Mouse (Mus musculus) ovary, adult 18-20 months (tissue): ENCODE data around the gene Il20.
A peak's percentile ranks its signal among the peaks of the same experiment; 100 is the strongest.

ENCODE experiments used
- DNase-seq: peaks from one replicate; pipeline ENCODE4 v3.0.0; 2022; ENCODE audit warnings: low spot score, mixed read lengths

Il20 gene

GRCm38 (mm10) chr1:130911401-130912010 is at the start of gene Il20:
Gene Il20, minus strand, starts transcription at chr1:130911451.
- no peak for DNase-seq

DNA sequence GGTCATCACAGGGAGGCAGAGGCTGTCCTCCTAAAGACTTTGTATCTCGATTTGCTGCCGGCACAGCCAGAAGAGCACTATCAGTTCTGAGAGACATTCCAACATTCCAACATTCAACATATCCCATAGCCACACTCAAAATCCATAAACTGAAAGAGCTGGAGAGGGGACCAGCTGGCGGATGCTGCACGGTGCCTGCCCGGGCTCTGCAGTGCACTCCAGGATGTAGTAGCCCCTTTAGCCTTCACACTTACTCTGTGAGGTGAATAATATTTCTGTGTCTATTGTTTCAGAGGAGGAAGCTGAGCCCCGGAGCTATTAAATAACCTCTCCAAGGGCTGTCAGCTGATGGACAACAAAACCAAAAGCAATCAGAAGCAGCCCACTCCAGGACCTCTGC is 35.7 kb upstream of the Il20 start:
- no peak for DNase-seq

DNA sequence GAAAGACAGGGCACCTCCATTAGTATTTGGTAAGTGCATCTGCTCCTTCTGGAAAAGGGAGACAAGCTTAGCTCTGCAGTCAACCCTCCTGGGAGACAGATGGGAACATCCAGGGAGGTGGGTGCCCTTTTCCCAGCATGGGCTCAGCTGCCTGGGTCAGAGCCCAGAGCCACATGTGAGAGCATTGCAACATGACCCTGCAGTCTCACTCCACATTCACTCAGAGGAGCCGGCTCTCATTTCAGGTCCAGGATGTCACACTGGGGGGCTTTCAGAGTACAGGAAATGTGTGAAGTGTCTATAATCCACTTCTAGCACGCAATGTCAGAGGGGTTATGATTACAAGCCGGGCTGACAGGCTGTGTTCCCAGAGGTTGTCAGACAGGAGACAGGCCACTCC is 30.6 kb upstream of the Il20 start:
- DNase-seq, result no peak

- no peak for DNase-seq
Observed at GRCm38 (mm10) chr1:130940065-130940687, 28.9 kb upstream of the Il20 start, which contains the start of gene Il19. Gene Il19, minus strand, starts transcription at chr1:130940115.

DNA sequence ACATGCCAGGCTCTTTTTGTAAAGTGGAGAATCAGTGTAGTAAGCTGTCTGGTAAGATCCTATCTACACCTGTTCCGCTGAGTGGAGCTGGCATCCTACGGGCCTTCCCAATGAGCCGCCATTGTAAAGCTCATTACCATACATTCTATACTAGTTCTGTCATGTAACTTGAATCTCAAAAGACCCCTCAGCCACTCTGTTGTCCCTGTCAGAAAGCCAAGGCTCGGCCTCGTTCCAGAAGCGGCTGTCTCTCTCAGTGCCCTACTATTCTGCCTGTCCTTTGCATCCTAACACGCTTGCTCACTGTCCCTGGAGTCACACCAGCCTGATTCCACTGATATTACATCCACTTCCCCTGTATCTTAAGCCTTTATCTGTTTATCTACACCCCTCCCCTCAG is 26.9 kb upstream of the Il20 start:
- DNase-seq, result no peak

DNA sequence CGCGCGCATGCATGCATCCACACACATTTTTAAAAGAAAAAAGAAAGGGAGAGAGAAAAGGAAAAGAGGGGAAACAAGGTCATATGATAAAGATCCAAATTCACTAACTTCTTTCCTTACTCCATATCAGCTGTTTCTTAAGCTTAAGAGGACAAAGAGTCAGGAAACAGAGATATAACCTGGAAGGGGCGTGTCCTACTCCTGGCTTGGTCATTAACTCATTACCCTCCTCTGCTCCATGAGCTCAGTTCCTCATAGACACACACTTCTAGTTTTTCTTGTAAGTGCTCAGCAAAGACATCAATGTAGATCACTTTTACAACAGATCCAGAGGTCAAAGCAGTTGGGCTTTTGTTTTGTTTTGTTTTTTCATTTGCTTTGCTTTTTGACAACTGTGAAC is 25.9 kb upstream of the Il20 start:
- DNase-seq, result no peak

DNA sequence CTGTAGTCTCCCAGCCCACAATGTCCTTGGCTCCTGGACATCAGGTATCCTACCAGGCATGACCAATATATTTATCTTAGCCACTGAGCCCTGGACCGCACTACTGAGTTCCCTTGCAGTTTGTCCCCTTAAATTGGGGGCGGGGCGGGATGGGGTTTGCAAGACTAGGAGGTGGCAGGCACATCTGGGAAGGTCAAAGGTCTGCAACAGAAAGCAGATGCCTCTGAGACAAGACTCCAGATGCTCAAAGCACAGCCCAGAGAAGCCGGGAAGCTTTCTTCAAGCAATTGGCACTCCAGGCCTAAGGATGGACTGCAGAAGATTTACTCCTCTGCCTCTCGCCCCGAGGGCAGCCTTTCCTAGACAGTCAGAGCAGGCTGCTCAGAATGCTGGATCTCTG is 25.1 kb upstream of the Il20 start:
- DNase-seq, result no peak

- DNase-seq, result no peak
Observed at GRCm38 (mm10) chr1:130926484-130926883, 15.2 kb upstream of the Il20 start.

DNA sequence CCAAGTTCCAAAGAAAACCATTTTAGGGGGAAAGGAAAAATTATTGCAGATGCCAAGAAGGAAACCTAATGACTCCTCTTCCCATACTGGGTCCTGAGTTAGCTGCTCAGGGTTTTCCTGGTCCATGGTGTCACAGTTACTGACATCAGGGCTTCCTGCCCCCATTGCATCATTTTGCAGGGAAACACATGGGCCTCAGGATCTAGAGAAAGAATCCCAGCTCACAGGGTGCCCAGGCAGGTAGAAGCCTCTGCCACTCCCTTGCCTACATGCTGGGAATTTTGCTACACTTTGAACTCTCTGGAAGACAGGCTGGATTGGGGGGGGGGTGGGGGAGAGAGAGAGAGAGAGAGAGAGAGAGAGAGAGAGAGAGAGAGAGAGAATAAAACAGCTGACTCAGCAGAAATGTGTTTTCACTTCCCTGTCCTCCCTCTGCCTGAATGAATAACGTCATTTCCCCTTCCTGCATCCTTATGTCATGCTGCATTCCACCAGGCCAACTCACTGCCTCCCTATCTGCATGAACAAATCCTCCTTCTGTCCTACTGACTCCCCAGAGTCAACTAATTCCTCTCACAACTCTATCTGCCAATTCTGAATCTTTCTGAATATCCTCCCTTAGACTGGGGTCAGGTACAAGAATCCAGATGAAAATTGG is 7.2 kb upstream of the Il20 start:
- no peak for DNase-seq

DNA sequence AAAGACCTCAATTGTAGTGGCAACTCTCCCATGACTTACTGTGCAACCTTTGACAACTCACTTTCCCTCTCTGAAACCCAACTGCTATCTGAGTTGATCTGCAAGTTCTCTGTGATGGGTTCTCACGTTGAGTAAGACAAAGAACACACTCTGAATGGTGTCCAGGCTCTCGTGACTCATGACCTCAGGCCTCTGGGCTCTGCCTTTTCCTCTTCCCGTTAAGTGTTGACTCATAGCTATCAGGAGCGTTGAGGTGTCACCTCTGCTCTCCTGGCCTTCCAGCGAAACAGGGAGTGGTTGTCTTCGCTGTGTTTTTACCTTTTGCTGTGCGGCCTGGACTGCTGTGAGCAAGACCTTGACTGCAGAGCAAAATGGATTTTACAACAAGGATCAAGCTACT is 8.7 kb downstream of the Il20 start:
- DNase-seq, result no peak

- DNase-seq, result no peak
Observed at GRCm38 (mm10) chr1:130894468-130894867, 16.8 kb downstream of the Il20 start.

DNA sequence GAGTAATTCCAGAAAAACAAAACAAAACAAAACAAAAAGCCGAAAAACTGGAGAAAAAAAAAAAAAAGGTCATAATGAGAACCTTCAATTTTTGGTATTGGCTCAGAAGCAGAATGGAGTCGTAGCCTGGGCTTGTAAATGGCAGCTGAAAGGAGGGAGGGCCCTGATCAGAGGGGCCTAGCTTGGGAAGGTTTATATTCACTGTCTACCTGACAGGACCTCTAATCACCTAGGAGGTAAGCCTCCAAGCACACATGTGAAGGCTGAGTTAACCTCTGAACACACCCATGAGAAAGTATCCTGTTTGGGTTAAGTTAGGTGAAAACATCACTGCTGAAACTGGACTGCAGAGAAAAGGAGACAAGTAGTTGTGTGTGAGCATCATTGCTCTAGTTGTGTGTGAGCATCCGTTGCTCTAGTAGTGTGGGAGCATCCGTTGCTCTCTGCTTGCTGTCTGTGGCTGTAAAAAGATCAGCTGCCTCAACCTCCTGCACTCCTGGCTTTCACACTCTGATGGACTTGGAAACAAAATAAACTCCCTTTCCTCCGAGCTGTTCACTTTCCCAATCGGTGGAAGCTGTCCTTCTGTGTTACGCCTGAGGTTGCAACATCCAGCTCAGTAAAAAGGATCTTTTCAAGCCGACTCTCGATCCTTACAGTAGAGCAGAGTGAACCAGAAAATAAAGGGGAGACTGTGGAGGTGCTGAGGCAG is 17.8 kb downstream of the Il20 start:
- DNase-seq, result no peak

- DNase-seq, result peak; percentile 10
Observed at GRCm38 (mm10) chr1:130892446-130892845, 18.8 kb downstream of the Il20 start.

- DNase-seq, result no peak
Observed at GRCm38 (mm10) chr1:130887354-130887753, 23.9 kb downstream of the Il20 start, which contains the start of gene Il24. Gene Il24, minus strand, starts transcription at chr1:130887454.

DNA sequence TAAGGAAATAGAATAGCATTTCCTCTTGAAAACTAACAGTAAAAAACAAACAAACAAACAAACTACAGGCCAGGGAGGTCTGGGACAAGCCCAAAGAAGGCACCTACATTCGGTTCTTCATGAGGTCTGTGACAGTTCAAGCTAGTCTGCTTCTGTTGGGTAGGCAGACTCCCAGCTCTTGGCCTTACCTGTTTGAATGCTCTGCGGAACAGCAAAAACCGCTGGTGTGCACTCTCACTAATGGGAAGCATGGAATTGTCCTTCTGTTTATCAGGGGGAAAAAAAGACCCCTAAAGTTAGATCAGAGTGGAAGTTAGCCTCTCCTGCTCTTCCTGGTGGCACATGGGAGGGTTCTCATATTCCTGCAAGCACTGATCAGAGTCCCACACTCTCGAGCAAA is 28.1 kb downstream of the Il20 start:
- DNase-seq, result no peak

DNA sequence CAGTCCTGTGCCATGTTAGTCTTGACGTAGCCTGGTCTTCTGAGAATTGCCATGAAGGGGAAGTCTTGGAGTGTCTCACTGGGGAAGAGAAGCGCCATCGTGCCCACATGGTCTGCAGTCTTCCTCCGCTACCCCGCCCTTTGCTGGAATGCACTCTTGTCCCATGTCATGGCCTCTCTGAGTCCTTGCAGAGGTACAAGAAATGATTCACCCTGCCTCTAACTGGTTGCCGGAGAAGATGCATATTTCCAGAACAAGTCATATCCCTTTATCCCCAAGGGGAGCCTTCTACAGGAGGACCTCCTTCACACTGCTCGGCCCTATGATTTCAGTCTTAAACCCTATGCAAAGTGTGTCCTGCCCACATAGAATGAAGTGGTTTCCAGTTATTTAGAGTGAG is 31.3 kb downstream of the Il20 start:
- no peak for DNase-seq

GRCm38 (mm10) chr1:130877889-130878614 is 33.2 kb downstream of the Il20 start:
- no peak for DNase-seq

DNA sequence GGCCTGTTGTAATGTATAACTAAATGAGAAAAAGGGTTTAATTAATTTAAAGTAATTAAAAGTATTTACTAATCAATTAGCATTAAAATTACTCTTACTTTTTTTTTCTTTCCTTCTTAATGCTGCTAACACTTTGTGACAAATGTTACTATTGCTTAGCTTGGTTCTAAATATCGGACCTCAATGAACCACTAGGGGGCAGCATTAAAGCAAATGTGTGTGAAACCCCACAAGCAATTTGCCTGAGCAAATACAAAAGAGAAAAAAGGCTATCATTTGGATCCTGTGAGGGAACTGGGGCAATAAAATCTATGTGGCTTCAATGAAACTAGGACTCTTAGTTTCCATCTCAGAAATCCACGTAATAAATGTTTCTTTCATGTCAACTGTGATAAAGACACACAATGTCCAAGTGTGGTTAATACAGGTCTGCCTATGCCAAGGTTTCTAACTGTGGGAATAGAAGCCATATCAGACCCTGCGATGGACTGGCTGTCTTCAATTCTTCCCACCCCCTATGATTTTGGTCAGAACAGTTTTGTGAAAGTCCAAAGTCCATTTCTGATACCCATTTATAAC is 34.2 kb downstream of the Il20 start:
- no peak for DNase-seq

DNA sequence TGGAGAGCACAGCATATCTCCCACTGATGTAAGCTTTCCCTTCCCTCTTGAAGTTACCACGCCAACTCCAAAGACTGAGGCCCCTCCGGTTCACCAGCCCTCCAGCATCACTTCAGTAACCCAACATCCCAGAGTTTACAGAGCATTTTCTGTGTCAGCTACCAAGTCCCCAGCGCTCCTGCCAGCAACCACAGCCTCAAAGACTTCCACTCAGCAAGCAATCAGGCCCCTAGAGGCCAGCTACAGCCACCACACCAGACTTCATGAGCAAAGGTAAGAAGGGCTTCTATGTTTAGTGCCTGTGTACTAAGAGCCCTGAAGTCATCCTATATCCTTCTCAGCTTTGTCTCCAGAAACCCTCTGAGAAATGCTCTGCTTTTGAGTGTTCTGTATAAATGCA is 35.3 kb downstream of the Il20 start:
- no peak for DNase-seq

GRCm38 (mm10) chr1:130875139-130875538 is 36.1 kb downstream of the Il20 start:
- DNase-seq, result peak; percentile 24

- DNase-seq, result no peak
Observed at GRCm38 (mm10) chr1:130872912-130873311, 38.3 kb downstream of the Il20 start.
